Mouse (Mus musculus) heart, adult 2 months (tissue): ENCODE data around the gene AC134908.4. TPM values are rescaled to one million over a fixed set of nuclear protein-coding genes. Genes with fewer than 3 reads are reported as not detected.

Experiments
- DNase-seq, 2 experiments: peaks; one replicate each; pipeline ENCODE4 v3.0.0; 2021
- H3K27ac ChIP-seq: fragments of 200-600 bp; 2 replicates; pipeline ENCODE4 v1.8.1; 2022
- H3K27me3 ChIP-seq: fragments of 200-500 bp; 2 replicates; pipeline ENCODE4 v1.6.1; 2012; ENCODE audit warnings: mild to moderate bottlenecking, low read length, inconsistent platforms, mixed read lengths; ENCODE audit not compliant: control insufficient read depth, insufficient read depth
- H3K36me3 ChIP-seq: fragments of 200-500 bp; 2 replicates; pipeline ENCODE4 v1.6.1; 2012; ENCODE audit warnings: low read length, inconsistent platforms; ENCODE audit not compliant: control insufficient read depth, insufficient read depth
- H3K4me1 ChIP-seq: fragments of 200-500 bp; 2 replicates; pipeline ENCODE4 v1.6.1; 2011; ENCODE audit warnings: low read length; ENCODE audit not compliant: control insufficient read depth, insufficient read depth
- H3K4me3 ChIP-seq: fragments of 200-600 bp; 2 replicates; pipeline ENCODE4 v1.8.1; 2022
- H3K79me2 ChIP-seq: fragments of 200-500 bp; replicated peaks from 2 replicates; pipeline ENCODE4 v1.6.1; 2012; ENCODE audit warnings: mild to moderate bottlenecking, inconsistent platforms, low read length, moderate library complexity, mixed read lengths; ENCODE audit not compliant: control insufficient read depth, insufficient read depth
- H3K9ac ChIP-seq: fragments of 200-500 bp; 2 replicates; pipeline ENCODE4 v1.6.1; 2012; ENCODE audit warnings: low read depth, mild to moderate bottlenecking, control low read depth, inconsistent platforms, low read length, mixed read lengths
- CTCF ChIP-seq: fragments of 200-600 bp; IDR thresholded peaks from 2 replicates; pipeline ENCODE4 v1.8.1; 2022; ENCODE audit warnings: antibody characterized with exemption, mild to moderate bottlenecking, moderate library complexity
- EP300 ChIP-seq: fragments of 200-500 bp; IDR thresholded peaks from 2 replicates; pipeline ENCODE4 v1.6.1; 2011; ENCODE audit warnings: low read depth, low read length, control low read depth; ENCODE audit not compliant: insufficient read depth
- POLR2A ChIP-seq: fragments of 200-500 bp; IDR thresholded peaks from 2 replicates; pipeline ENCODE4 v1.6.1; 2011; ENCODE audit warnings: mild to moderate bottlenecking, low read depth, low read length, control low read depth; ENCODE audit not compliant: insufficient read depth
- WGBS: fragments of 180-500 bp; shearing (Covaris S2); methylation state at CpG from one replicate; pipeline ENCODE4 v1.1.7; 2018; 5-methylcytosine and 5-hydroxymethylcytosine counted together
- intact Hi-C: fragments of 180-260 bp; cut with DNase I; formaldehyde crosslinking; loops from one replicate; pipeline ENCODE4 v1.15.1; 2025
- polyA plus RNA-seq: library from polyadenylated mRNA; depleted of rRNA; stranded (reverse); fragments of >200 nt; gene quantifications from 2 replicates; pipeline ENCODE4 v1.2.3, GENCODE M21; 2012
- total RNA-seq, 2 experiments: library from RNA; stranded (reverse); gene quantifications; 2 replicates each; pipeline ENCODE4 v1.2.3; 2021

Gene AC134908.4
- total and polyA plus RNA-seq, 3 experiments = not detected

DNA sequence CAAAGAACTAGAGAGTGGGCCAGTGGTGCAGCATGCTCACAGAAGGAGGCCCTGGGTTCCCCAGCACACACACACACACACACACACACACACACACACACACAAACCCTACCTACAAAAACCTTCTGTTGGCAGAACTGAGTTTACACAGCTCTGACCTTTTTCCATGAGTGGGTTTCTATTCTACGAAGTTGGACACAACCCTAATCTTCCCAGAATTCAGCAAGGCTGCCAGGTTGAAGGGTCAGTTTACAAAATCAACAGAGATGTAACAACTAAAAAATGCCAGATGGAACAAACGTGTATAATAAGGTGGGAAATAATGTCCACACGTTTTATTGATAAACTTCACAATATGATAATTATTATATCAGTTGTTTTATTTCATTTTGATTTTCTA, 37.8 kb downstream of the AC134908.4 start:
- H3K27me3 ChIP-seq = no peaks in the 10 kb centered on the region
- no peaks in the 10 kb centered on the region for H3K79me2 ChIP-seq
- 52% methylated on average over 3 of the region's 3 CpGs for WGBS
- H3K4me3 ChIP-seq = no peak overlapping the region
- DNase-seq = no peak
- intact Hi-C loops = no loop called here
- TF ChIP-seq POLR2A (no peak), CTCF (no peak), EP300 (no peak)
- H3K27ac ChIP-seq = no peak overlapping the region
- H3K4me1 ChIP-seq = no peaks in the 10 kb centered on the region
- H3K9ac ChIP-seq = no peak overlapping the region
- H3K36me3 ChIP-seq = no peaks in the 10 kb centered on the region

GRCm38 (mm10) chr17:25756378-25757242, 38.8 kb downstream of the AC134908.4 start:
- TF ChIP-seq CTCF (no peak), EP300 (no peak), POLR2A (no peak)
- Histone ChIP-seq H3K9ac (no peak overlapping the region), H3K27me3 (no peaks in the 10 kb centered on the region), H3K4me3 (no peak overlapping the region), H3K36me3 (no peaks in the 10 kb centered on the region), H3K4me1 (no peaks in the 10 kb centered on the region), H3K27ac (no peak overlapping the region), H3K79me2 (no peaks in the 10 kb centered on the region)
- intact Hi-C loops = no loop called here
- 56% methylated on average over 9 of the region's 9 CpGs for WGBS
- DNase-seq = peak in 1 of 2 experiments; percentile 20

GRCm38 (mm10) chr17:25755627-25756377, 39.7 kb downstream of the AC134908.4 start:
- H3K4me1 ChIP-seq = no peaks in the 10 kb centered on the region
- H3K27me3 ChIP-seq = no peaks in the 10 kb centered on the region
- DNase-seq = no peak
- intact Hi-C loops = no loop called here
- no peak overlapping the region for H3K4me3 ChIP-seq
- no peaks in the 10 kb centered on the region for H3K36me3 ChIP-seq
- no peak overlapping the region for H3K9ac ChIP-seq
- no peak overlapping the region for H3K27ac ChIP-seq
- no peaks in the 10 kb centered on the region for H3K79me2 ChIP-seq
- no peak for TF ChIP-seq CTCF
- no peak for TF ChIP-seq POLR2A
- TF ChIP-seq EP300 = no peak
- WGBS = 34% methylated on average over 4 of the region's 4 CpGs

DNA sequence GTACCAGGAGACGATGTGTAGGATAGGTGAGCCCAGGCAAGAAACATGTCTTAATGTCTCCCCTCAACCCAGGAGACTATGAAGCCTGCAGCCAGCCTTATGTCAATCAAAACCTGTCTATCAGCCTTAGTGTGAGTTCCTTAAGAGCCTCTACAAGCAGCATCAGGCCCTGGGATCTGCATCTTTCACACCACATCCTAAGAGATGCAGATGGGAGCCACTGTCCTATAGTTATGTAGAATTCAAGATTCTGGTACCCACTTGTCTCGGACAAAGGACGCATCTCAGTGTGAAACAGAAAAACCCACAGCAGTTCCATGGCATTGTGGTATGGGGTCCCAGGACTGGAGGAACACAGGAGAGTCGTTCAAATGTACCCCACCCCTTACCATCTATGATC, 40.4 kb downstream of the AC134908.4 start:
- Histone ChIP-seq H3K4me1 (no peaks in the 10 kb centered on the region), H3K9ac (no peak overlapping the region), H3K27me3 (no peaks in the 10 kb centered on the region), H3K36me3 (no peaks in the 10 kb centered on the region), H3K27ac (no peak overlapping the region), H3K79me2 (no peaks in the 10 kb centered on the region), H3K4me3 (no peak overlapping the region)
- WGBS = 80% methylated on average over 4 of the region's 4 CpGs
- no peak for DNase-seq
- intact Hi-C loops = no loop called here
- TF ChIP-seq CTCF = no peak
- TF ChIP-seq POLR2A = no peak
- no peak for TF ChIP-seq EP300

DNA sequence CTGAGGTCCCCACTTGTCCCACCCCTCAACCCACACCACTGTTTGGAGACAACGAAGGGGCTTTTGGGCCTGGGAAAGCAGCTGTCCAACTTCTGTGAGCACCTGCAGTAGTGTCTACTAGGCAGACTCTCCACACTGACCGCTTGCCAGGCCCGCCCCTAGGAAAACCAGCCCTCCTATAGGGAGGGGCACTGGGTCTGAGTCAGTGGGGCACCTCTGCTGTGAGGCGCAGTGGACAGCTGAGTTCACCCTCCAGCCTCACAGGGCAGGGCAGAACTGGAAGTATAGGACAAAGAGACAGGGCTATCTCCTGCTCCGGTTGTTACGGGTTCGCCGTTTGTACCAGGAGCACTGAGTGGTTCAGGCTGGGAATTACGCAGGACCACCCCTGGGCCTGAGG, 41.2 kb downstream of the AC134908.4 start, which contains the start of gene Msln:
Gene Msln, minus strand, starts transcription at position 138 of the 400 bp plus-strand sequence.
- Histone ChIP-seq H3K9ac (no peak within 1 kb of the TSS), H3K79me2 (no peaks in the 10 kb centered on the region), H3K4me1 (no peaks in the 10 kb centered on the region), H3K27ac (no peak within 1 kb of the TSS), H3K4me3 (no peak within 1 kb of the TSS), H3K36me3 (no peaks in the 10 kb centered on the region), H3K27me3 (no peaks in the 10 kb centered on the region)
- intact Hi-C loops = no loop called here
- no peak for TF ChIP-seq POLR2A
- TF ChIP-seq CTCF = no peak
- no peak for TF ChIP-seq EP300
- 85% methylated on average over 9 of the region's 9 CpGs for WGBS
- no peak for DNase-seq
